Mouse (Mus musculus): ENCODE measurements around the gene Mcoln3. TPM values are rescaled to one million over a fixed set of nuclear protein-coding genes. Genes with fewer than 3 reads are reported as not detected.
A peak's percentile ranks its signal among the peaks of the same experiment; 100 is the strongest.

The Mcoln3 gene
- polyA plus RNA-seq, 1 experiment from 2014 or later: 0.97 TPM

GRCm38 (mm10) chr3:146110916-146111315 lies 6.3 kb upstream of the Mcoln3 start:
- 70% methylated on average over 6 of the region's 6 CpGs for WGBS

GRCm38 (mm10) chr3:146117997-146118457 lies 777 bp downstream of the Mcoln3 start:
- no peak overlapping the region for H3K4me3 ChIP-seq (ENCODE audit: control insufficient read depth in 1 of 2, insufficient read depth in 1 of 2, low read depth in 1 of 2, low read length in 2 of 2)
- 47% methylated on average over 9 of the region's 9 CpGs for WGBS
- H3K4me1 ChIP-seq (ENCODE audit: control insufficient read depth in 2 of 2, insufficient read depth in 2 of 2, low read length in 2 of 2): peaks cover 6 to 8% of the 10 kb centered on the region in 2 experiments; a peak in 3 of 4 replicates
- no peaks in the 10 kb centered on the region for H3K36me3 ChIP-seq (ENCODE audit: control insufficient read depth, insufficient read depth, low read length)
- ATAC-seq (ENCODE audit: insufficient number of reproducible peaks, insufficient read depth, low FRiP score, low read depth): no peak
- H3K27me3 ChIP-seq (ENCODE audit: control insufficient read depth, insufficient read depth, low read length): peaks cover 32% of the 10 kb centered on the region
- no peak overlapping the region for H3K27ac ChIP-seq (replicated peaks in 1 of 2; ENCODE audit: control insufficient read depth in 1 of 2, insufficient read depth in 1 of 2, low read depth in 2 of 2, low read length in 2 of 2)
- H3K9me3 ChIP-seq (ENCODE audit: control insufficient read depth, low read length): no peaks in the 10 kb centered on the region
- H3K4me2 ChIP-seq (ENCODE audit: low read length): peak overlapping the region; percentile 60
- H3K9ac ChIP-seq (ENCODE audit: low read length): no peak overlapping the region

More at GRCm38 (mm10) chr3:146110916-146111315, 6.3 kb upstream of the Mcoln3 start:
- no peak overlapping the region for H3K4me2 ChIP-seq (ENCODE audit: low read length)
- H3K4me3 ChIP-seq (ENCODE audit: control insufficient read depth in 1 of 2, insufficient read depth in 1 of 2, low read depth in 1 of 2, low read length in 2 of 2): no peak overlapping the region
- H3K27me3 ChIP-seq (ENCODE audit: control insufficient read depth, insufficient read depth, low read length): 0 out of 2 replicates have a peak, but pooled peaks cover under 1% of the 10 kb centered on the region
- H3K36me3 ChIP-seq (ENCODE audit: control insufficient read depth, insufficient read depth, low read length): no peaks in the 10 kb centered on the region
- ATAC-seq (ENCODE audit: insufficient number of reproducible peaks, insufficient read depth, low FRiP score, low read depth): no peak
- H3K9ac ChIP-seq (ENCODE audit: low read length): no peak overlapping the region
- H3K27ac ChIP-seq (replicated peaks in 1 of 2; ENCODE audit: control insufficient read depth in 1 of 2, insufficient read depth in 1 of 2, low read depth in 2 of 2, low read length in 2 of 2): no peak overlapping the region
- peaks cover 0 to 2% of the 10 kb centered on the region in 2 experiments; a peak in 1 of 4 replicates for H3K4me1 ChIP-seq (ENCODE audit: control insufficient read depth in 2 of 2, insufficient read depth in 2 of 2, low read length in 2 of 2)
- H3K9me3 ChIP-seq (ENCODE audit: control insufficient read depth, low read length): no peaks in the 10 kb centered on the region

GRCm38 (mm10) chr3:146121310-146122124 lies 4.3 kb downstream of the Mcoln3 start:
- H3K9ac ChIP-seq (ENCODE audit: low read length): peak overlapping the region; percentile 28; the same call in 1 of the 2 replicates
- H3K27ac ChIP-seq (replicated peaks in 1 of 2; ENCODE audit: control insufficient read depth in 1 of 2, insufficient read depth in 1 of 2, low read depth in 2 of 2, low read length in 2 of 2): no peak overlapping the region
- peak overlapping the region; percentile 7 to 23; a peak in 3 of 4 replicates for H3K4me3 ChIP-seq (ENCODE audit: control insufficient read depth in 1 of 2, insufficient read depth in 1 of 2, low read depth in 1 of 2, low read length in 2 of 2)
- whole genome bisulfite sequencing: 13% methylated on average over 25 of the region's 25 CpGs
- H3K4me2 ChIP-seq (ENCODE audit: low read length): peak overlapping the region; percentile 59
- peaks cover 28% of the 10 kb centered on the region for H3K27me3 ChIP-seq (ENCODE audit: control insufficient read depth, insufficient read depth, low read length)
- H3K9me3 ChIP-seq (ENCODE audit: control insufficient read depth, low read length): no peaks in the 10 kb centered on the region
- peaks cover 6 to 8% of the 10 kb centered on the region in 2 experiments; a peak in 3 of 4 replicates for H3K4me1 ChIP-seq (ENCODE audit: control insufficient read depth in 2 of 2, insufficient read depth in 2 of 2, low read length in 2 of 2)
- H3K36me3 ChIP-seq (ENCODE audit: control insufficient read depth, insufficient read depth, low read length): no peaks in the 10 kb centered on the region
- ATAC-seq (ENCODE audit: insufficient number of reproducible peaks, insufficient read depth, low FRiP score, low read depth): no peak

- no peak overlapping the region for H3K4me3 ChIP-seq (ENCODE audit: control insufficient read depth in 1 of 2, insufficient read depth in 1 of 2, low read depth in 1 of 2, low read length in 2 of 2)
- H3K4me2 ChIP-seq (ENCODE audit: low read length): peak overlapping the region; percentile 59; the same call in 1 of the 2 replicates
Measured at GRCm38 (mm10) chr3:146122125-146122420, 4.8 kb downstream of the Mcoln3 start.

GRCm38 (mm10) chr3:146122807-146123463 lies 5.7 kb downstream of the Mcoln3 start:
- Histone ChIP-seq H3K4me1 (ENCODE audit: control insufficient read depth in 2 of 2, insufficient read depth in 2 of 2, low read length in 2 of 2) (peaks cover 0 to 5% of the 10 kb centered on the region in 2 experiments; a peak in 2 of 4 replicates), H3K4me3 (ENCODE audit: control insufficient read depth in 1 of 2, insufficient read depth in 1 of 2, low read depth in 1 of 2, low read length in 2 of 2) (no peak overlapping the region), H3K27ac (replicated peaks in 1 of 2; ENCODE audit: control insufficient read depth in 1 of 2, insufficient read depth in 1 of 2, low read depth in 2 of 2, low read length in 2 of 2) (no peak overlapping the region), H3K27me3 (ENCODE audit: control insufficient read depth, insufficient read depth, low read length) (peaks cover 14% of the 10 kb centered on the region; the same call in 1 of the 2 replicates), H3K9ac (ENCODE audit: low read length) (no peak overlapping the region), H3K9me3 (ENCODE audit: control insufficient read depth, low read length) (no peaks in the 10 kb centered on the region), H3K36me3 (ENCODE audit: control insufficient read depth, insufficient read depth, low read length) (no peaks in the 10 kb centered on the region), H3K4me2 (ENCODE audit: low read length) (no peak overlapping the region)
- 88% methylated on average over 8 of the region's 8 CpGs for WGBS
- no peak for ATAC-seq (ENCODE audit: insufficient number of reproducible peaks, insufficient read depth, low FRiP score, low read depth)

More at GRCm38 (mm10) chr3:146122125-146122420, 4.8 kb downstream of the Mcoln3 start:
- WGBS: 75% methylated on average over 3 of the region's 3 CpGs
- no peak for ATAC-seq (ENCODE audit: insufficient number of reproducible peaks, insufficient read depth, low FRiP score, low read depth)
- Histone ChIP-seq H3K27me3 (ENCODE audit: control insufficient read depth, insufficient read depth, low read length) (peaks cover 23% of the 10 kb centered on the region), H3K4me1 (ENCODE audit: control insufficient read depth in 2 of 2, insufficient read depth in 2 of 2, low read length in 2 of 2) (peaks cover 6 to 8% of the 10 kb centered on the region in 2 experiments; a peak in 3 of 4 replicates), H3K27ac (replicated peaks in 1 of 2; ENCODE audit: control insufficient read depth in 1 of 2, insufficient read depth in 1 of 2, low read depth in 2 of 2, low read length in 2 of 2) (no peak overlapping the region), H3K36me3 (ENCODE audit: control insufficient read depth, insufficient read depth, low read length) (no peaks in the 10 kb centered on the region), H3K9ac (ENCODE audit: low read length) (no peak overlapping the region), H3K9me3 (ENCODE audit: control insufficient read depth, low read length) (no peaks in the 10 kb centered on the region)

- Histone ChIP-seq H3K27ac (replicated peaks in 1 of 2; ENCODE audit: control insufficient read depth in 1 of 2, insufficient read depth in 1 of 2, low read depth in 2 of 2, low read length in 2 of 2) (no peak overlapping the region), H3K4me1 (ENCODE audit: control insufficient read depth in 2 of 2, insufficient read depth in 2 of 2, low read length in 2 of 2) (peaks cover 0 to 5% of the 10 kb centered on the region in 2 experiments; a peak in 2 of 4 replicates), H3K27me3 (ENCODE audit: control insufficient read depth, insufficient read depth, low read length) (peaks cover 12% of the 10 kb centered on the region; the same call in 1 of the 2 replicates), H3K36me3 (ENCODE audit: control insufficient read depth, insufficient read depth, low read length) (no peaks in the 10 kb centered on the region), H3K9me3 (ENCODE audit: control insufficient read depth, low read length) (no peaks in the 10 kb centered on the region), H3K4me2 (ENCODE audit: low read length) (no peak overlapping the region), H3K4me3 (ENCODE audit: control insufficient read depth in 1 of 2, insufficient read depth in 1 of 2, low read depth in 1 of 2, low read length in 2 of 2) (no peak overlapping the region), H3K9ac (ENCODE audit: low read length) (no peak overlapping the region)
- 72% methylated on average over 9 of the region's 9 CpGs for WGBS
- no peak for ATAC-seq (ENCODE audit: insufficient number of reproducible peaks, insufficient read depth, low FRiP score, low read depth)
Measured at GRCm38 (mm10) chr3:146123464-146123825, 6.2 kb downstream of the Mcoln3 start.

GRCm38 (mm10) chr3:146127205-146127604 lies 10.0 kb downstream of the Mcoln3 start:
- Histone ChIP-seq H3K9me3 (ENCODE audit: control insufficient read depth, low read length) (no peaks in the 10 kb centered on the region), H3K27ac (replicated peaks in 1 of 2; ENCODE audit: control insufficient read depth in 1 of 2, insufficient read depth in 1 of 2, low read depth in 2 of 2, low read length in 2 of 2) (no peak overlapping the region), H3K4me3 (ENCODE audit: control insufficient read depth in 1 of 2, insufficient read depth in 1 of 2, low read depth in 1 of 2, low read length in 2 of 2) (no peak overlapping the region), H3K27me3 (ENCODE audit: control insufficient read depth, insufficient read depth, low read length) (no peaks in the 10 kb centered on the region), H3K4me2 (ENCODE audit: low read length) (no peak overlapping the region), H3K9ac (ENCODE audit: low read length) (no peak overlapping the region), H3K4me1 (ENCODE audit: control insufficient read depth in 2 of 2, insufficient read depth in 2 of 2, low read length in 2 of 2) (no peaks in the 10 kb centered on the region), H3K36me3 (ENCODE audit: control insufficient read depth, insufficient read depth, low read length) (no peaks in the 10 kb centered on the region)
- ATAC-seq (ENCODE audit: insufficient number of reproducible peaks, insufficient read depth, low FRiP score, low read depth): no peak
- 25% methylated on average over 6 of the region's 6 CpGs for WGBS
